Mouse (Mus musculus) neural tube, embryonic 10.5 days (tissue): ENCODE measurements around the gene Dlgap1.

Source experiments
- DNase-seq: peaks from one replicate; pipeline ENCODE4 v3.0.0-alpha.2; 2017; ENCODE audit warnings: low spot score; ENCODE audit errors: extremely low spot score

The Dlgap1 gene

DNA sequence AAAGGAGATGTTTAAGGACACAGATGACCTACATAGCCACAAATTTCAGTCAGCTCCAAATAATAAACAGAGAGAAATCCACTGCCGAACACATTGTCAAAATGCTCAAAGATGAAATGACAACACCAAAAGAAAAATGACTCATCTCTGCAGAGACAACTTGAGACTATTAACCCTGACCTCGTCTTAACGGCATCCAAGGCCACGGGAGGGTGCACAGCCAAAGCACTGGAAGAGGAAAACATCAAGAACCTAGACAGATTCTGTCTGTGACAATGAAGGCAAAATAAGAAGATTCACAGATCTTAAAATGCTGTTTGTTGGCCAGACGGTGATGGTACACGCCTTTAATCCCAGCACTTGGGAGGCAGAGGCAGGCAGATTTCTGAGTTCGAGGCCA is 370.9 kb downstream of the Dlgap1 start:
- no peak for DNase-seq

DNA sequence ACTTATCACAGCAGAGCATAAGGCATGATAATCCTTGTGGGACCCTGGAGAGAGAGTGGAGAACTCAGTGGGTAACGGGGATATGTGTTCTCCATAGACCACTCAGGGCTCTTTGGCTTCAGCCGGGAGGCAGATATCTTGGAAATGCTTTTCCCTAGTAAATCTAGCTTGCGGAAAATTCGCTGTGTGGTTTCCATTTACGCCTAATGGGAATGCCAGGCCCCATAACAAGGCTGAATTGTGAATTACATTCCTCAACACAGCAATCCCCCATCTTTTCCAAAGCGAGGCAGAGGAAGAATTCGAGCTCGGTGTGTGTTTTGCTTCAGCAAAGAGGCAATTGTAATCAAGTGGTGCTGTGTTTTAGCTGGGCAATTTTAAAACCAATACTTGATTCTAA is 372.4 kb downstream of the Dlgap1 start:
- no peak for DNase-seq

DNA sequence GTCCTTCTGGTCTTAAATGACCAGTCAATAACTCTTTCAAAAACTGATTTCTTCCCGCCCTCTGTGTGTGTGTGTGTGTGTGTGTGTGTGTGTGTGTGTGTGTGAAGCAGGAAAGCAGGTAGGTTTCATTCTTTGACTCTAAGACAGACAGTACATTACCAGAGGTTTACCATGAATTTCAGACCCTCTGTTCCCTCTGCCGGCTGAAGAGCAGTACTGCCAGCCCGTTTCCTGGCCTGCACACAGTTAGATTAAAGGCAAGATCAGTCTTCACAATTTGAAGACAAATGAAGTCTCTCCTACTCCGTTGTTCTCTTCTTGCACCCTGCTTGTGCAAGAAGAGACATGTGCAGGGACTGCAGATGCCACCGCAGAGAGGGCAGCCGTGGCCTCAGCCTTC is 373.0 kb downstream of the Dlgap1 start:
- peak; percentile 20 for DNase-seq

DNA sequence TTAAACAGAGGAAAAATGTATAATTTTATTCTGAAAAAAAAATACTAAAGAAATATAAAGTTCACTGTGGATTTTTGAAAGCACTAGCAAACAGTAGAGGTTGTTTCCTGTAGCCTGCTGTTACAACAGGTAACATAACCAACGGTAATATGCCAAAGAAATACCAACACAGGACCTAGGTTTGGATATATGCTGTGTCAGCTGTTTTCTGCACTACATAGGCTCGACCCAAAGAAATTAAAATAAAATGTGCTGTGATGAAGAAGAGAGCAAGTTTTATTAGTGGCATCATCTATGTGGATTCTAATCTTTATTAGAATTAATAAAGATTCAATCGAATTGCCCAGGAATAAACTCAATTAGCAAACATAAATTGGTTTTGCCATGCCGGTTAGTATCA is 378.5 kb downstream of the Dlgap1 start:
- DNase-seq: no peak

DNA sequence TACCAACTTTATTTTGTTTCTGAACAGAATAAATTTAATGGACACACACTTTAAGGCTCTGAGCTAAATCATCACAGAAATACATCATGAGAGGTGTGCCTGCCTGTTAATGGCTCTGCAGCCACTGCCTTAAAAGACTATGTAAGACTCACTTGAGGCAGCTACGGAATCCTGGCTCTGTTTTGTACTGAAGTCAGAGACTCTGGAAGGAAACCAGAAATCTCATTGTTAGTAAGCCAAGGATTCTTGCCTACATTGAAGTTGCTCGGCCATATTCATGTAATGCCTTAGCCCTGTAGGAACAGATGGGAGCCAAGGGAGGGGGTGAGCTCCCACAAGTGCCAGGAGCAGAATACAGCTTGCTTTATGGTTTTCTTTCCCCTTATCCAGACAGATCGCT is 394.7 kb downstream of the Dlgap1 start:
- no peak for DNase-seq

DNA sequence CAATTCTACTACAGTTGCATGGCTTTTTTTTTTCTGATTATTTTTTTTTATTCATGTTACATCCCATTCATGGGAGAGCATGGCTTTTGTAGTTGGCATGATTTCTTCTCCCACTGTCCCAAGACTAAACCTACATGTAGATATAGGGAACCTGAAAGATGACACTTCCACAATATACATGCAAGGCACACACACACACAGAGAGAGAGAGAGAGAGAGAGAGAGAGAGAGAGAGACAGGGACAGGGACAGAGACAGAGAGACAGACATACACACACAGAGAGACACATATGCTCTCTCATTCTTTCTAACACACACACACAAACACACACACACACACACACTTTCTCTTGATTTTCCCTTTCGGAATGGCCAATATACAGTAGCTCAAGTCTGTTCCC is 395.1 kb downstream of the Dlgap1 start:
- no peak for DNase-seq

DNA sequence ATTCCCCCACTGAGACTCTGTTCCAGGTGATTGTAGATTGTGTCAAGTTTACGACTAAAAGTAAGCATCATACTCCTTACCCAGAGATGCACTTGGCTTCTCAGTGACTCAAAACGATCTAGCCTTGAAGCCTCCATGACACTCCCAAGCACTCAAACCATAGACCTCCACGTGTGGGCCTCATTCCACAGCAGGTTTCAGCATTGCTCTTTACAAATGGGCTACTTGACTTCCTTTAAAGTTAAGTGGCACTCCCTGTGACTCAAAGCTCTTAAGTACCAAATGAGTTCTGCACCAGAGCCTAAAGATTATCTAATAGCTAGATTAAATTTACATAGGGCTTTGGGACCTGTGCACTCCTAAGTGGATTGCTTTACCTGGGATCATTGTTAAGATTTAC is 400.3 kb downstream of the Dlgap1 start:
- DNase-seq: no peak

DNA sequence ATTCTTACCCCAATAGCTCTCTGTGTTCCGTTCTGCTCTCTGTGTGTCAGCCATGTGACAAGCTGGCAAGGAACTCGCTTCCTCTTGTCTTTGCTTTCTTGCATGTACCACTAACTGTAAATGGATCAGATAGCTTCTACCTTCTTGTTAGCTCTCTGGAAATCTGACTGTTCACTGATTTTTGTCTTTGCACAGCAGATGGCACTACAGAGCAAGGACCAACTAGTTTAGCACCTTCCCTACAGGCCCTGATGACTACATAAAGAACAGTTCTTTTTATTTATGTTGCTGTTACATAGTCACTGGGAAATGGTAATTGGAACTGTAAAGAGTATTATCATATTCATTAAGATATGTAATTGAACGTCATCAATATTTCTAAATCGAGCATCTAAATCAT is 408.1 kb downstream of the Dlgap1 start:
- DNase-seq: no peak

DNA sequence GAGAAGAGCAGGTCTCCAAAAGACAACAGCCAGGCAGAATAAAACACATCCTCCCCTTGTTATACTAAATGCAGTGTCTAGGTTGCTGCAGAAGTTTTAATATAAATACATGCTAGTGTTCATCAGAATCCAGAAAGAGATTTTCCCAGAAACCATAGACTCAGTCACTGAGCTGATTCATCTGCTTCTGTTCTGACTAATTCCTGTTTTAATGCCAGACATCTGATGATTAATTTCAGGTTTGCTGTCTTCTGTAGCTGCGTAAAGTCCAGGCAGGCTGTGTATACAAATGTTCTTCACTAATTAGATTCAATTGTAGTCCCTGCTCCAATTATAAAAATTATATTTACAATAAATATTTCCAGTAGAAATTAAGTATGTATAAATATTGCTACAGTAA is 419.6 kb downstream of the Dlgap1 start:
- DNase-seq: no peak

DNA sequence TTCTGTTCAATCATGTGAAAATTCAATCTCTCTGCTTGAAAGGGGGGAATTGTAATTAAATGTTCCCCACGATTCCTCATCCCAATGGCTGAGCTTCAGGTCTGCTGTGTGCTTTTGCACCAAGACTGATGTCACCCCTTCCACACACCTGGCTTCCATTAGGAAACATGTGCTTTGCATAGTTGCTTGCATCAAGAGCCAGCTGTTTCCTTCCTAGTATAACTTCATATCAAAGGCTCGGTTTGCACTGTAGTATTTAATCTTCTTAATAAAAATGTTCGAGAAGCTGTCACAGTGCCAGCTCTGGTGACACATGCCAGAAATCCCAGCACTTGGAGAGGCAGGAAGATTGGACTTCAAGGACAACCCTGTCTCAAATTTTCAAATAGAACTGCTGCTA is 428.3 kb downstream of the Dlgap1 start:
- DNase-seq: peak; percentile 27

DNA sequence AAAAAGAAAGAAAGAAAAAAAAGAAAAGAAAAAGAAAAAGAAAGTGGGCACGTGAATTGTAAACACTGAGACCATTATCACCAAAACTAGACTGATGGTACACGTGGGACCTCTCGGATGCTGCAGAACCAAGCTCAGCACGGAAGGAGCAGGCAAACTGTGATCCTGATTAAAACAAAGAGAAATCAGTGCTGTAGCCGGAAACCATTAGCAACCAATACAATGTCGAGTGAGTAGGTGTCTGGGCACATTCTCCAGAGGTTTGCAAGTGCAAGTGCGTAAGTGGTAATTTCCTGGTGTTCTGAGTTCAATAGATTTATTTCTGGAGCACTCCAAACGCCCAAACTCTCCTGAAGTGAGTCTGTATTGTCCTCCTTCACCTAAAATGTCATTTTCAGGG is 428.8 kb downstream of the Dlgap1 start:
- no peak for DNase-seq

DNA sequence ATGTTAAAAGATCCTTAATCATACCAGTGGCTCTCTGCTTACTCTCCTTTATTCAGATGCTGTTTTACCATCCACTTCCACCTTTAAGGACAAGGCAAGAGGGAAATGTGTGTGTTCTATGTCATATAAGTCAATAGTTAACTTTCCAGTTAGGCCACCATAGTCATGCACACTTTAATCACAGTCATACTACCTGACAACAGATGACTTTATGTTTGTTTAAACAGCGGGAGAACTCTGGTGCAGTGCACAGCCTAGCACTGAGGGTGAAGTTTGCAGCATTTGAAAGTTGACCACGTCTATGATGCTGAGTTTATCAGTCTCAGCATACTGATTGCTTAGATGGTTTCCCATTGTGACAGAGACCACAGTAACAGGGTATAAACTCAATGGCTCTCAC is 433.0 kb downstream of the Dlgap1 start:
- DNase-seq: no peak

DNA sequence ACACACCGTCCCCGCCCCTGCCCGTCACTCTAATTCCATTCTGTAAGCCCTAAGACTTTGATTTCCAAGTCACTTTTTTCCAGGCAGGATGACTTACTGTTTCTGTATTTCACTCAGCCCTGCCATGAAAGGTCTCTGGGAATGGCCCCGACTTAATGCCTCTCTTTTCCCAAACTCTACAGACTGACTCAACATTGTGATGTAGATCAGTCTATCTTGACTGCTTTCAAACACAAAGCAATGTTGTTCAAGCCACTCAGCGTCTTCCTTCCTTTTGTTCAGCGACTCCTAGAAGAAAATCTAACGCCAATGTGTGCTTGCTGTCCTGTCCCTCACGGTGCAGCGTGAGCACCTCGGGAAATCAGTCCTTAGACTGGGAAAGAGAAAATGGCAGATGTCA is 434.9 kb downstream of the Dlgap1 start:
- no peak for DNase-seq

DNA sequence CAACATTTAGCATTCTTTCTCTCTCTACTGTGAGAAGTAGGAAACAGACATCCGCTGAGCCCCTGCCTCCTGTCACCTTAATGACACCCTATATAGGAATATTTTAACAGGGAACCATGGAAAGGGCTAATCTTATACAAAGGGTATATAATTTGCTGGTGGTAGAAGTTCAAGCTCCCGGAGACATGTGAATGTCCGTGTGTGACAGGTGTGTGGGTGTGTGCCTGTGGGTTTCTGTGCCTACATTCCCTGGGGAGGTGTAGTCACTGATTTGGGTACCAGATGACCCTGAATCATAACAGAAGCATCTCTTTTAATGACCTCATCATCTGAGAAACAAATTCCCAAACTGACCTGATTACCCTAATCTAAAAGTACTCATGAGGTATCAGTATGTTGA is 445.3 kb downstream of the Dlgap1 start:
- DNase-seq: no peak

DNA sequence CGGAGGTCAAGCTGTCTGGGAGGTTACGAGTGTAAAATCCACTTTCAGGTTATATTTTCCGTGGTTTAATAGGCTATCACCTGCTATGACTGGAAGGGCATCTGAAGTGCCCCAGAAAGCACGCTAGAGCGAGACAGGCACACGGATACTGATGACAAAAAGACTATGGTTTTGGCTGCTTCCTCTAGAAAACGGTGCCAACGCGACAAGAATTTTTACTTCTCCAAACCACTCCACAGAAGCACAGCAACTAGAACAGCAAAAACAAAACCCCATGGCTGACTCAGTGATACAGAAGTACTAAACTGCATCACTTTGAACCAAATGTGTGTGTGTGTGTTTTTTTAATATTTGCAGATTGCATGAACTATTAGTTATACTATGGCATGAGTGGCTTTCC is 459.0 kb downstream of the Dlgap1 start:
- no peak for DNase-seq

DNA sequence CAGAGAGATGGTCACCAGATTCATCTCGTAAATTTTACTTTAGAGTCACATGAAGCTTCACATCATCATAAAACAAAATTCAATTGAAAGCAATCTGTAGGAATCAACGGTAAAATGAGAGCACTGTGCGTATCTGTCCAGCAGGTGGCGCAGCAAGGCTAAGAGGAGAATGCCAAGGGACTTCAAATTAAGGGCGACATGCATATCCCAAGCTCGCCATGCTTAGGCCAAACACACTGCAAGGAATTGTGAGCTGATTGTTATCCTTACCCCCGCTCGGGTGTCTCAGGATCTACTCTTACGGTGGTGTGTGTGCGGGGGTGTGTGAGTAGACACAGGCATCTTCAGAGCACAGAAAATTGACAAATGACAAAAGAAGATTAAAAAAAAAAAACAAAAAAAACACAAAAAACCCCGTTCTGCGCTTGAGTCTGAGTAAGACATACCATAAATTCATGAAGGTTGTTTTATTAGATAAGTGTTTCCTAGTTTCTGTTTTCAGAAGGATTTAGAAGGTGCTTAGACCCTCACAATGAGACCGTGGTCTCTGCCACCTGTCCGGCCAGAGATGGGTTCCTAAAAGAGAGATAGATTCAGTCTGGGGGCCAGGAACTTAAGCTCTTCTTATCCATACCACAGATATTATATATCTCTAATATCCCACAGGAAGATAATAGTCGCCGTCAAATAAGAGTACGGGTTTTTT is 461.0 kb downstream of the Dlgap1 start:
- DNase-seq: peak; percentile 78

DNA sequence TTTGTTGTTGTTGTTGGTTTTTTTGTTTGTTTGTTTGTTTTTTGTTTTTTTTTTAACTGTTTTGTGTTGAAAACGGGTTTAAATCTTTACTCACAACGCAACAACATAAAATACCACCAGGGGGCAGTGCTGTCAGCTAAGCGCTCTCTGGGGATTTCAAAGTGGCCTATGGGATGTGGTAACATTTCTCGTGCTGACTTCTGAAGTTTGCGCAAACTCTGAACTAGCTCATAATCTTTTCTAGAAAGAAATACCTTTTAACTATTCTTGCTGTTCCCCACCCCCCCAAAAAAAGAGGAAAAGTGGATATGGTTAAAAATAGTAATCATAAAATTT is 461.5 kb downstream of the Dlgap1 start:
- peak; percentile 45 for DNase-seq

DNA sequence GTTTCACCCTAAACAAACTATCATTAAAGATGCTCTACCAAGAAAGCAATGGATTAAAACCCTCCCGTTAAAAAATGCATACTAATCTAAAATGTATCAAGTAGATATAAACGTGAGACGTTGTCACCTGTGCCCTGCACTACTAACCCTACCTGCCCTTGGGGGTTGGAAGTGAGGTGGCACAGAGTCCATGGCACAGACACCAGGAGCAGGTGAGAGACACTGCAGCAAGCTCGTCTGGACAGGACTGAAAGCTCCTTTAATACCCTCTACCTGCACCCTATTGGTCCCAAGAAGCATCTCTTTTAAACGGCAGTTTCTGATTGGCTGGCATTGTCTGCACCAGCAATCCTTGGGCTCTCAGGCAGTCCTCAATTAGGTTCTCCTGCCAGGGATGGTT is 464.0 kb downstream of the Dlgap1 start:
- DNase-seq: no peak

DNA sequence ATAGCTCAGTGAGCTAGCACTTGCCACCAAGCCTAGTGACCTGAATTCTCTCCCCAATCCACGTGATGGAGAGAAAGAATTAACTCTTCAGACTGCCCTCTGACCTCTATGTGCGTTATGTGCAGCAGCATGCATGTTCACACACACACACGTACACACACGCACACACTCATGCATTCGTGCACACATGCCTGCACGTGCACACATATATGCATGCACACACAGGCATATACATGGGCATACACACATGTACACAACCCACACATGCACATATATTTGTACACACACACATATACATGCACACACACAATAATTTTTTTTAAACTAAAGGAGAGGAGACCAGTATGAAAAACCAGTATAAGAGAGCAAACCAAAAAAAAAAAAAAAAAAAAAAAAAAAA is 465.7 kb downstream of the Dlgap1 start:
- no peak for DNase-seq

DNA sequence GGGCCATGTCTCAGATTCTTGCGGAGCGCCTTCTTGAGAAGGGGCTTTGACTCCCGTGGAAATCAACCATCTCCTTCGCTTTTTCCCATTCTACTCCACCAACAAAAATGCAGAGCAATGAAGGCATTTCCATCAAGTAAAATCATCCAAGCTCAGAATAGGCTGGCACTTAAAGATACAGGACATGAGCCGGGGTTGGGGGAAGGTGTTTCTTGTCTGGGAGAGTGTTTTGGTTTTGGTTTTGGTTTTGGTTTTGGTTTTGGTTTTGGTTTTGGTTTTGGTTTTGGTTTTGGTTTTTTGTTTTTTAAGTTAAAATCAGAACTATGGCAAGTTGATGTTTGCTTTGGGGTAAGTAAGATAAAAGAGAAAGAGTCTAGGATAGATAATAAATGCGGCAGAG is 466.7 kb downstream of the Dlgap1 start:
- DNase-seq: no peak

DNA sequence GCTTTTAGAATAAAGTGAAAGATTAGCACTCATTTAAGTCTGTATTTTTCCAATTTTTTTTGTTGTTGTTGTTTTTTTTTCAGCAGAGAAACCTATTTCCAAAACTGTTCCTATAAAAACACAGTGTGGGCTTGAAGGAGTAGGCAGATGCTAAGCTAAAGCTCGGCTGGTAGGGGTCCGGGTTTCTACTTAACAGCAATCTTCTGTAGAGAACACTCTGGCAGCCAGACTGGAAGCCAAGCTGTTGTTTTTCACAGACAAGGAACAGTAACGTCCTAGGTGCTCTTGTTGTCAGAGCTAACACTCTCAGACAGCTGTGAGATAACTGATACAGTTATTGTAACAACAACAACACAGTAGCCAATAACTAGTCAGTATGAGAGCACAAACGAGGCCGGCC is 468.4 kb downstream of the Dlgap1 start:
- no peak for DNase-seq

DNA sequence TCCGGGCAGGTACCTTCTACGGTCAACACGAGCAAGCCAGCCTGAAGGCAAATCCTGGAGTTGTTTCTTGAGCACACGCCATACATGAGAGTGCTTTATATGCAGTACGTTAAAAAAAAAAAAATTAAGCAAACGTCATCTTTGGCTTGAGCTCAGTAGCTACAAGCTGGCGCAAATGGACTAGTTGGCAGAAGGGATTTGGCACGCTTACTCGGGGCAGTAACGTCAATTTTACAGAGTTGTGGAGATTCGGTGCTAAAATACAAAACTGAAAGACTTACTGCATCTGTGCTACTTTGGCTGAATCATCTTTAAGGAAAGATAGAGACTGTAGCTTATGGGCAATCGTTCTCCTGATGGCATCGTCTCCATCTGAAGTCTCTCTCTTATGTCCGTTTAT is 474.1 kb downstream of the Dlgap1 start:
- no peak for DNase-seq

DNA sequence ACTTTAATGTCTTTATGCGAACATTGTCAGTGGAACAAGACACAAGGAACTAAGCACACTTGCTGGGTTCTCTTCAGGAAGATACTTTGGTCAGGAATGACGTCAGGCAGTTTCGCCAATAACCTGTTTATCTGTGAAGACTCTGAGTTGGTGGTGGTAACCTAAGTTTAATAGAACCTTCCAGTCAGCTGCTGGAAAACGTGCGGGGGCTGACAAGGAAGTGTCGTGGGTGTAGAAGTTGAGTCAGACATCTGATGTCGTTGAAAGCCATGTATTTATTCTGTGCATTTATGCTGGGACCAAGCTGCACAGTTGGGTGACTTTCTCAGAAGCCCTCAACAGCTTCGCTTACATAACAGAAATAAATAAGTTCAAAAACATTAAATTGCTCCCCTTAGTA is 477.6 kb downstream of the Dlgap1 start:
- DNase-seq: no peak

DNA sequence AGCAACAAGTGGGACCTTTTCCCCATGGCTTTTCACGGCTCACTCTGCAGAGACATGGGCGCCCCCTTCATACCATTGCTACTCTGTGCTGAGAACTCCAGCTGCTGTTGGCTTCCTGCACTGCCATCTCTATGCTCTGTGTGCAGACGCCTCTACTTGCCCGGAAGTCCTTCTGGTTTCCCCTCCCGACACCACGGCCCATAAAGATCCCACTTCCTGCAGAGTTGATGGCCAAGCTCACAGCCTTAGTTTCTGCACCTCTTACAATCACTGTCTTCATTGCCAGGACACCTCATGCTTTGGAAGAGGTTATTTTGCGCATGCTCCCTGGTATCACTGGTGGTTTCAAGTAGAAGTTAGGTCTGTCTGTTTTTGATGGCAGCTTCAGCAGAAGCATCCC is 486.2 kb downstream of the Dlgap1 start:
- DNase-seq: no peak
